Mouse (Mus musculus): Measurements from ENCODE around the gene Foxn3. TPM values are rescaled to one million over a fixed set of nuclear protein-coding genes. Genes with fewer than 3 reads are reported as not detected.

Foxn3 gene
- polyA plus RNA-seq, 1 experiment from 2014 or later = 88.9 TPM

DNA sequence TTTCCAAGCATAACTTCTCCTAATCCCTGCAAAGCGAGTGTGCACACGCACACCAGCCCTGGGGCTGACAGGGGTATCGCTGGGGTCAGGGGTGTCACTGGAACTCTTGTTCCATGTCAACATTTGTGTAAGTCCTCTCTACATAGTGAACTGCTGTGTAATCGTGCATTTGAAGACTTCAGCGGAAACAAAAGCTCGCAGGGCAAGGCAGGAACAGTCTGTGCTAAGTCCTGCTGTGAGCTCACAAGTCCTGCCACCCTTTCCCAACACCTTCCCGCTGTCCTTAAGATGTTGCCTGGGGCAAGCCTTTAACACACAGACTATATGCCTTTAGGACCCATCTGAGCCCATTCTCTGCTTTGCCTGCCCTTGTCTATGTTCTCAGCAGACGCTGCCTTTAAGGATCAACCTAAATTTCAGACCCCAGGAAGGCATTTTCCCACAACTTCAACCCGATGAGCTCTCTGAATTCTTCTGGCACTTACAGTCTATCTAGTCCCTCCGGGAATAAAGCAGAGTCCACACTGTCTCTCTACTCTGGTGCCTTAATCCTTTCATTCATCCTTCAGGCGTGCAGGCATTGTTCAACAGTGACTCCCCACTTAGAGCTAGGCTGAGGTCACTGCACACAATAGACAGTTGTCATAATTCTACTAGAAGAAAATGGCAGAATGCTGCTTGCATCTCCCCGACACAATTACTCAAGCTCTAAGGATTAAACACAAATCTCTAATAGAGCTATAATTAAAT, 264.4 kb downstream of the Foxn3 start:
- H3K9me3 ChIP-seq = no peaks in the 10 kb centered on the region
- no peak overlapping the region for H3K27ac ChIP-seq
- H3K36me3 ChIP-seq = no peaks in the 10 kb centered on the region
- 26% methylated on average over 12 of the region's 12 CpGs for WGBS
- H3K4me1 ChIP-seq = peaks cover 44% of the 10 kb centered on the region
- no peak overlapping the region for H3K4me3 ChIP-seq
- no peak overlapping the region for H3K4me2 ChIP-seq (replicated peaks)
- no peak overlapping the region for H3K9ac ChIP-seq
- ATAC-seq (ENCODE audit: low FRiP score, low read depth) = no peak
- no peaks in the 10 kb centered on the region for H3K27me3 ChIP-seq (replicated peaks)

DNA sequence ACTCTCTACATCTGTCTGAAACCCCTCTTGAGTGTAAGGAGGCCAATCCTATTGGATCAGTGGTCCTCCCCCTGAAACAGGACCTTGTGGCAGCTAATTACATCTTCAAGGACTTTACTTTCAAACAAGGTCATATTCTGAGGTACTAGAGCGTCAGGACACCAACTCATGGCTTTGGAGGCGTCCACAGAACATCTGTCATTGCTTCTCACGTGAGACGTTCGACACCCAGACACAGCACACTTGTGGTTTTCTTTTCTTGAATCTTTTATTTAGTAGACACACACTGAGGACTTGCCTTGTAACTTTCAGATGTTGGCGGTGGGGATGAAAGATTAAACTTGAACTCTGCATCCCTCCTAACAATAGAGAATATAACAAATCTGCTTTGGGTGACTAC, 265.1 kb downstream of the Foxn3 start:
- Histone ChIP-seq H3K27ac (no peak overlapping the region), H3K4me2 (replicated peaks) (no peak overlapping the region), H3K4me3 (no peak overlapping the region), H3K9me3 (no peaks in the 10 kb centered on the region), H3K4me1 (peaks cover 42% of the 10 kb centered on the region), H3K9ac (no peak overlapping the region), H3K36me3 (no peaks in the 10 kb centered on the region), H3K27me3 (replicated peaks) (no peaks in the 10 kb centered on the region)
- WGBS = 67% methylated on average over 6 of the region's 6 CpGs
- ATAC-seq (ENCODE audit: low FRiP score, low read depth) = no peak

GRCm38 (mm10) chr12:99297792-99298191, 265.6 kb downstream of the Foxn3 start:
- H3K4me3 ChIP-seq = no peak overlapping the region
- no peak for ATAC-seq (ENCODE audit: low FRiP score, low read depth)
- H3K27ac ChIP-seq = no peak overlapping the region
- no peaks in the 10 kb centered on the region for H3K36me3 ChIP-seq
- peaks cover 47% of the 10 kb centered on the region for H3K4me1 ChIP-seq
- no peaks in the 10 kb centered on the region for H3K27me3 ChIP-seq (replicated peaks)
- no peaks in the 10 kb centered on the region for H3K9me3 ChIP-seq
- no peak overlapping the region for H3K4me2 ChIP-seq (replicated peaks)
- 89% methylated on average over 2 of the region's 2 CpGs for WGBS
- H3K9ac ChIP-seq = no peak overlapping the region

DNA sequence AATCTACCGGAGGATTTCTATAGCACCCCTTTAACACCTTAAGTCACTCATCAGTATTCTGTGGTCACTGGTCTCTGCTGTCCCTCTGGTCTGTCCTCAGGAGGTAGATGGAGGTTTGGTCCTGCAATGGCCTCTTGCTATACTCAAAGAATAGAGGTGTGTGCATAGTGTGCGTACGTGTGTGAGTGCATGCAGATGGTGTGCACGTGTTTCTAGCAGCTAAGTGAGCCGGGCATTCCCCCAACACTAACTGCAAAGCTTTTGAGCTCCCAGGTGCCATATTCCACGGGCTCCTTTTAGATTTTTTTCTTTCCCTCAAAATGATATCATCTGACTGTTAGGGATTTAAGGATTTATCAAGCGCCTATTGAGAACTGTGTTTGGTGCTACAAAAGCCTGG, 269.9 kb downstream of the Foxn3 start:
- Histone ChIP-seq H3K27me3 (replicated peaks) (no peaks in the 10 kb centered on the region), H3K9ac (no peak overlapping the region), H3K27ac (no peak overlapping the region), H3K4me2 (replicated peaks) (no peak overlapping the region), H3K9me3 (no peaks in the 10 kb centered on the region), H3K4me3 (no peak overlapping the region), H3K4me1 (peaks cover 41% of the 10 kb centered on the region), H3K36me3 (0 out of 2 replicates have a peak, but pooled peaks cover 10% of the 10 kb centered on the region)
- ATAC-seq (ENCODE audit: low FRiP score, low read depth) = no peak
- WGBS = 87% methylated on average over 7 of the region's 7 CpGs

DNA sequence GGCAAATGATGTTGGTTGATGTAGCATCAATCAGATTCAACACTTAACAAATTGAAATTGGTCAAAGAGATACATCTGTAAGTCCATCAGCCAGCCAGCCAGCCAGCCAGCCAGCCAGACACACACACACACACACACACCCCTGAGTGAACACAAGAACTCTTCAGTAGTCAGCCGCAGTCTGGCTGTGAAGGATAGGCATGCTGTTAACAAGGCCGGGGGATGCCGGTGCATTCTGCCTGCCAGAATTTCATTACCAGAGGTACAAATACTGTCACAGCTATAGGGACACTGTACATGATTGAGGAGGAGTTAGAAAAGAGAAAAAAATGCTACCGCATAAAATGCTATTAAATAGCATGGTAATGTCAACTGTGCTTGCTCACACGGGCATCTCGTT, 271.2 kb downstream of the Foxn3 start:
- no peaks in the 10 kb centered on the region for H3K9me3 ChIP-seq
- H3K4me2 ChIP-seq (replicated peaks) = no peak overlapping the region
- H3K36me3 ChIP-seq = 0 out of 2 replicates have a peak, but pooled peaks cover 10% of the 10 kb centered on the region
- H3K4me3 ChIP-seq = no peak overlapping the region
- no peak overlapping the region for H3K27ac ChIP-seq
- H3K27me3 ChIP-seq (replicated peaks) = no peaks in the 10 kb centered on the region
- no peak overlapping the region for H3K9ac ChIP-seq
- WGBS = 70% methylated on average over 6 of the region's 6 CpGs
- ATAC-seq (ENCODE audit: low FRiP score, low read depth) = peak; percentile 61; the same call in 1 of the 2 replicates
- peaks cover 43% of the 10 kb centered on the region for H3K4me1 ChIP-seq

DNA sequence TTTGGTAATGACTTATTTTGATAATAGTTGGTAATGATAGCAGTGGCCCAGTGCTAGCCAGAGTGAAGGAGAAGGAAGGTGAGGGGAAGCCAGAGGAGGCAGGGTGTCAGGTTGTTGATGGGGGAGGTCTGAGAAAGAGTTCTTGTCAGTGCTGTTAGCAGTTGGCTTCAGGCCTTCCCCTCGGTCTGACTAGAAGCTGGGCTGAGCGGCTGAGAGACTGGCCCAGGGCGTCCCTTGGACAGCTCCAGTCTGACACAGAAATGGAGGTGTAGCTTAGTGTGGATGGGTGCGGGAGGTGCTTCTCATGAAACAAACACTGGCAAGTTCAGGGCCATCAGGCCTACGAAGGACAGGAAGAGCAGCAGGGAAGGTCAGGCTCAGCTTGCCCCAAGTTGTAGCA, 276.3 kb downstream of the Foxn3 start:
- ATAC-seq (ENCODE audit: low FRiP score, low read depth) = no peak
- H3K4me2 ChIP-seq (replicated peaks) = no peak overlapping the region
- 0 out of 2 replicates have a peak, but pooled peaks cover 10% of the 10 kb centered on the region for H3K36me3 ChIP-seq
- no peak overlapping the region for H3K4me3 ChIP-seq
- H3K4me1 ChIP-seq = peaks cover 50% of the 10 kb centered on the region
- no peaks in the 10 kb centered on the region for H3K27me3 ChIP-seq (replicated peaks)
- H3K27ac ChIP-seq = no peak overlapping the region
- H3K9me3 ChIP-seq = no peaks in the 10 kb centered on the region
- H3K9ac ChIP-seq = no peak overlapping the region
- WGBS = 78% methylated on average over 5 of the region's 5 CpGs

- Histone ChIP-seq H3K27me3 (replicated peaks) (no peaks in the 10 kb centered on the region), H3K9ac (no peak overlapping the region), H3K9me3 (no peaks in the 10 kb centered on the region), H3K4me3 (no peak overlapping the region), H3K36me3 (0 out of 2 replicates have a peak, but pooled peaks cover 10% of the 10 kb centered on the region), H3K4me2 (replicated peaks) (no peak overlapping the region), H3K27ac (no peak overlapping the region), H3K4me1 (peaks cover 47% of the 10 kb centered on the region)
- WGBS = 66% methylated on average over 6 of the region's 6 CpGs
- no peak for ATAC-seq (ENCODE audit: low FRiP score, low read depth)
These were observed 276.7 kb downstream of the Foxn3 start for GRCm38 (mm10) chr12:99286662-99287061.

DNA sequence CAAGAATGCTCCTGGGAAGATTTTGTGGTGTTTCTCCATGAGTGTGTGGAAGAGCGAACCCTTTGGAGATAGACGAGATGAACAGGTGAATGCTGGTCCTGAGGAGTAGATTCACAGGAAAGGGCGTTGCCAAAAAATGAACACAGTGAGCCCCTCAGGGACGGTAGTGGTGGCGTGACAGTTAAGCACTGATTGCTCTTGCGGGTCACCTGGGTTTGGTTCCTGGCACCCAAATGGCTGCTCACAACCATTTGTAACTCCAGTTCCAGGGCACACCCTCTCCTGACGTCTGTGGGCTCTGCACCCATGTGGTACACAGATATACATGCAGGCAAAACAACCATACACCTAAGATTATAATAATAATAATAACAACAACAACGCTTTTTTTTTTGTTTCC, 277.7 kb downstream of the Foxn3 start:
- Histone ChIP-seq H3K4me1 (peaks cover 38% of the 10 kb centered on the region), H3K4me3 (no peak overlapping the region), H3K36me3 (0 out of 2 replicates have a peak, but pooled peaks cover 5% of the 10 kb centered on the region), H3K9me3 (no peaks in the 10 kb centered on the region), H3K4me2 (replicated peaks) (0 out of 2 replicates have a peak overlapping the region, but pooled peaks have one; percentile 30), H3K27ac (no peak overlapping the region), H3K27me3 (replicated peaks) (no peaks in the 10 kb centered on the region), H3K9ac (no peak overlapping the region)
- 81% methylated on average over 8 of the region's 8 CpGs for WGBS
- ATAC-seq (ENCODE audit: low FRiP score, low read depth) = no peak

GRCm38 (mm10) chr12:99285199-99285598, 278.2 kb downstream of the Foxn3 start:
- 14% methylated on average over 9 of the region's 9 CpGs for WGBS
- peak; percentile 59 for ATAC-seq (ENCODE audit: low FRiP score, low read depth)
- H3K4me1 ChIP-seq = peaks cover 38% of the 10 kb centered on the region
- 0 out of 2 replicates have a peak, but pooled peaks cover under 1% of the 10 kb centered on the region for H3K36me3 ChIP-seq
- peak overlapping the region; percentile 30; the same call in 1 of the 2 replicates for H3K4me2 ChIP-seq (replicated peaks)
- no peak overlapping the region for H3K9ac ChIP-seq
- no peaks in the 10 kb centered on the region for H3K9me3 ChIP-seq
- H3K27me3 ChIP-seq (replicated peaks) = no peaks in the 10 kb centered on the region
- H3K27ac ChIP-seq = 0 out of 2 replicates have a peak overlapping the region, but pooled peaks have one; percentile 5
- H3K4me3 ChIP-seq = no peak overlapping the region

DNA sequence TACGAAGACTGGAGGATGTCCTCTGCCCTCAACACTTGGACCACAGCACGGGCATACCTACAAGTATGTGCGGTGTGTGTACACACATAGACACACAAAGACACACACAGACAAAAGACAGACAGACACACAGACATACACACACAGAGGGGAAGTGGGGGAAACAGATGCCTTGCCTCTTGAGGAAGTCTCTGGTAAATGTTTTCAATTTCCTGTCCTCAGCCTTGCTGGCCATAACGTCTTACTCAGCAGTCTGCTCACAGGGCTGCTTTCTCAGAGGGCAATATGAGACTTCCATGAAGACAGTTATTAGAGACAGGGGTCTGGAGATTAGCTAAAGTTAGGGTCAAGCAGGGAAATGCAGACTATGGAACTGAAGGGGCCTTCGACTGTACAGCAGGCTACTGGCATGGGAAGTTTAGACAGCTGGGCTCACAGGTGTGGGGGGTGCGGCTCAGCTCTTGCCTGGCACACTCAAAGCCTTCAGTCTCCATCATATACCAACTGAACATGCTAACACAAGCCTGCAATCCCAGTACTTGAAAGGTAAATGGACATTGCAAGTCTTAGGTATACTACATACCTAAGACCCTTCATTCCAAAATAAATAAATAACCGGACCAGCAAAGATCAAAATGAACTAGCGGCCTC, 278.8 kb downstream of the Foxn3 start:
- no peak overlapping the region for H3K4me3 ChIP-seq
- no peak overlapping the region for H3K9ac ChIP-seq
- H3K27me3 ChIP-seq (replicated peaks) = no peaks in the 10 kb centered on the region
- 71% methylated on average over 8 of the region's 8 CpGs for WGBS
- H3K36me3 ChIP-seq = no peaks in the 10 kb centered on the region
- H3K4me2 ChIP-seq (replicated peaks) = no peak overlapping the region; the same call in 1 of the 2 replicates
- no peak overlapping the region for H3K27ac ChIP-seq
- H3K4me1 ChIP-seq = peaks cover 38% of the 10 kb centered on the region
- H3K9me3 ChIP-seq = no peaks in the 10 kb centered on the region
- ATAC-seq (ENCODE audit: low FRiP score, low read depth) = no peak; the same call in 1 of the 2 replicates

GRCm38 (mm10) chr12:99280826-99281225, 282.6 kb downstream of the Foxn3 start:
- Histone ChIP-seq H3K4me2 (replicated peaks) (no peak overlapping the region), H3K27ac (no peak overlapping the region), H3K4me3 (no peak overlapping the region), H3K36me3 (no peaks in the 10 kb centered on the region), H3K9me3 (no peaks in the 10 kb centered on the region), H3K4me1 (peaks cover 24% of the 10 kb centered on the region), H3K27me3 (replicated peaks) (no peaks in the 10 kb centered on the region), H3K9ac (no peak overlapping the region)
- 92% methylated on average over 13 of the region's 13 CpGs for WGBS
- ATAC-seq (ENCODE audit: low FRiP score, low read depth) = no peak

- H3K9me3 ChIP-seq = no peaks in the 10 kb centered on the region
- peaks cover 18% of the 10 kb centered on the region for H3K4me1 ChIP-seq
- no peaks in the 10 kb centered on the region for H3K36me3 ChIP-seq
- no peak for ATAC-seq (ENCODE audit: low FRiP score, low read depth)
- no peak overlapping the region for H3K4me3 ChIP-seq
- no peaks in the 10 kb centered on the region for H3K27me3 ChIP-seq (replicated peaks)
- H3K4me2 ChIP-seq (replicated peaks) = no peak overlapping the region
- no peak overlapping the region for H3K27ac ChIP-seq
- H3K9ac ChIP-seq = no peak overlapping the region
- 72% methylated on average over 4 of the region's 4 CpGs for WGBS
These were observed 283.1 kb downstream of the Foxn3 start for GRCm38 (mm10) chr12:99280291-99280690.
